Mouse (Mus musculus) retina, postnatal 7 days (tissue): ENCODE data around the gene Pdlim4.
A peak's percentile ranks its signal among the peaks of the same experiment; 100 is the strongest.

ENCODE experiments used
- DNase-seq: peaks from one replicate; pipeline ENCODE4 v3.0.0-alpha.2; 2012; ENCODE audit warnings: low read depth, low spot score

The Pdlim4 gene

GRCm38 (mm10) chr11:54091726-54092125 is 22.9 kb upstream of the Pdlim4 start:
- no peak for DNase-seq

- DNase-seq: no peak
Measured at GRCm38 (mm10) chr11:54090091-54090879, 21.5 kb upstream of the Pdlim4 start.

GRCm38 (mm10) chr11:54088947-54089317 is 20.1 kb upstream of the Pdlim4 start:
- peak; percentile 63 for DNase-seq

- DNase-seq: no peak
Measured at GRCm38 (mm10) chr11:54088253-54088946, 19.6 kb upstream of the Pdlim4 start.

GRCm38 (mm10) chr11:54085816-54086215 is 17.0 kb upstream of the Pdlim4 start:
- DNase-seq: no peak

GRCm38 (mm10) chr11:54084976-54085375 is 16.2 kb upstream of the Pdlim4 start:
- DNase-seq: no peak

GRCm38 (mm10) chr11:54082725-54083124 is 13.9 kb upstream of the Pdlim4 start:
- DNase-seq: no peak

- no peak for DNase-seq
Measured at GRCm38 (mm10) chr11:54080435-54080834, 11.6 kb upstream of the Pdlim4 start.

GRCm38 (mm10) chr11:54076101-54076500 is 7.3 kb upstream of the Pdlim4 start:
- DNase-seq: no peak

GRCm38 (mm10) chr11:54075353-54075752 is 6.5 kb upstream of the Pdlim4 start:
- no peak for DNase-seq

GRCm38 (mm10) chr11:54073291-54073690 is 4.5 kb upstream of the Pdlim4 start:
- no peak for DNase-seq

- DNase-seq: no peak
Measured at GRCm38 (mm10) chr11:54071726-54072445, 3.1 kb upstream of the Pdlim4 start.

- DNase-seq: no peak
Measured at GRCm38 (mm10) chr11:54067996-54068519, 756 bp downstream of the Pdlim4 start.

- DNase-seq: no peak
Measured at GRCm38 (mm10) chr11:54067318-54067995, 1.4 kb downstream of the Pdlim4 start.

GRCm38 (mm10) chr11:54066400-54066799 is 2.4 kb downstream of the Pdlim4 start:
- no peak for DNase-seq

- no peak for DNase-seq
Measured at GRCm38 (mm10) chr11:54065915-54066178, 3.0 kb downstream of the Pdlim4 start.

GRCm38 (mm10) chr11:54065106-54065914 is 3.5 kb downstream of the Pdlim4 start:
- DNase-seq: no peak

- no peak for DNase-seq
Measured at GRCm38 (mm10) chr11:54064412-54064978, 4.3 kb downstream of the Pdlim4 start.

GRCm38 (mm10) chr11:54063472-54063775 is 5.4 kb downstream of the Pdlim4 start:
- no peak for DNase-seq

- DNase-seq: no peak
Measured at GRCm38 (mm10) chr11:54062753-54063471, 5.9 kb downstream of the Pdlim4 start.
